Mouse (Mus musculus) stomach, postnatal 0 days (tissue): ENCODE results near the gene Ltbr. TPM values are rescaled to one million over a fixed set of nuclear protein-coding genes. Genes with fewer than 3 reads are reported as not detected.
"Not testable (repeated sequence)": the region's sequence is repeated elsewhere in the genome, so short reads cannot be mapped to it uniquely, and the experiment has no call there.

ENCODE experiments used
- ATAC-seq: fragments of 200-750 bp; cut with Nextera tagmentation; 2 replicates; pipeline ENCODE4 v1.8.0; 2017; ENCODE audit not compliant: low FRiP score, low TSS enrichment
- DNase-seq: peaks from one replicate; pipeline ENCODE4 v3.0.0-alpha.2; 2016; ENCODE audit warnings: low spot score
- H3K27ac ChIP-seq: fragments of 300-500 bp; sonication (generic); replicated peaks from 2 replicates; pipeline ENCODE4 v1.5.1; 2014; ENCODE audit warnings: mild to moderate bottlenecking, control low read depth
- H3K27me3 ChIP-seq: fragments of 300-500 bp; sonication (generic); 2 replicates; pipeline ENCODE4 v1.6.1; 2014; ENCODE audit warnings: low read length; ENCODE audit not compliant: control insufficient read depth, insufficient read depth
- H3K36me3 ChIP-seq: fragments of 300-500 bp; sonication (generic); 2 replicates; pipeline ENCODE4 v1.6.1; 2014; ENCODE audit warnings: low read length, mixed read lengths; ENCODE audit not compliant: control insufficient read depth, insufficient read depth
- H3K4me1 ChIP-seq: fragments of 300-500 bp; sonication (generic); replicated peaks from 2 replicates; pipeline ENCODE4 v1.6.1; 2014; ENCODE audit warnings: antibody characterized with exemption; ENCODE audit not compliant: control insufficient read depth, insufficient read depth
- H3K4me2 ChIP-seq: fragments of 300-500 bp; sonication (generic); replicated peaks from 2 replicates; pipeline ENCODE4 v1.6.1; 2014; ENCODE audit warnings: low read depth, mild to moderate bottlenecking, control low read depth, moderate library complexity
- H3K4me3 ChIP-seq: fragments of 300-500 bp; sonication (generic); 2 replicates; pipeline ENCODE4 v1.5.1; 2014; ENCODE audit warnings: low read depth, low read length, control low read depth
- H3K9ac ChIP-seq: fragments of 300-500 bp; sonication (generic); 2 replicates; pipeline ENCODE4 v1.6.1; 2014; ENCODE audit warnings: mild to moderate bottlenecking, low read length, control low read depth, mixed read lengths
- H3K9me3 ChIP-seq: fragments of 300-500 bp; sonication (generic); 2 replicates; pipeline ENCODE4 v1.6.1; 2016; ENCODE audit warnings: low read length; ENCODE audit not compliant: control insufficient read depth
- CTCF ChIP-seq: IDR thresholded peaks from 2 replicates; pipeline ENCODE4 v1.5.1; 2016; ENCODE audit warnings: antibody characterized with exemption, low read depth, mild to moderate bottlenecking, moderate library complexity
- EP300 ChIP-seq: optimal IDR thresholded peaks from 2 replicates; pipeline ENCODE3; 2016; ENCODE audit warnings: antibody characterized with exemption
- whole genome bisulfite sequencing: fragments of 180-500 bp; shearing (Covaris S2); extraction: QIAGEN DNeasy Blood & Tissue Kit; methylation state at CpG from one replicate; pipeline ENCODE4 v1.1.7; 2014; 5-methylcytosine and 5-hydroxymethylcytosine counted together
- polyA plus RNA-seq: library from polyadenylated mRNA; unstranded; fragments of >200 nt; fragmentation: Nextera tagmentation; extraction: Ambion mirVana; gene quantifications from 2 replicates; pipeline ENCODE4 v1.2.1, GENCODE M21; 2015

Ltbr gene
- polyA plus RNA-seq, 1 experiment from 2014 or later, result 71.5 TPM

DNA sequence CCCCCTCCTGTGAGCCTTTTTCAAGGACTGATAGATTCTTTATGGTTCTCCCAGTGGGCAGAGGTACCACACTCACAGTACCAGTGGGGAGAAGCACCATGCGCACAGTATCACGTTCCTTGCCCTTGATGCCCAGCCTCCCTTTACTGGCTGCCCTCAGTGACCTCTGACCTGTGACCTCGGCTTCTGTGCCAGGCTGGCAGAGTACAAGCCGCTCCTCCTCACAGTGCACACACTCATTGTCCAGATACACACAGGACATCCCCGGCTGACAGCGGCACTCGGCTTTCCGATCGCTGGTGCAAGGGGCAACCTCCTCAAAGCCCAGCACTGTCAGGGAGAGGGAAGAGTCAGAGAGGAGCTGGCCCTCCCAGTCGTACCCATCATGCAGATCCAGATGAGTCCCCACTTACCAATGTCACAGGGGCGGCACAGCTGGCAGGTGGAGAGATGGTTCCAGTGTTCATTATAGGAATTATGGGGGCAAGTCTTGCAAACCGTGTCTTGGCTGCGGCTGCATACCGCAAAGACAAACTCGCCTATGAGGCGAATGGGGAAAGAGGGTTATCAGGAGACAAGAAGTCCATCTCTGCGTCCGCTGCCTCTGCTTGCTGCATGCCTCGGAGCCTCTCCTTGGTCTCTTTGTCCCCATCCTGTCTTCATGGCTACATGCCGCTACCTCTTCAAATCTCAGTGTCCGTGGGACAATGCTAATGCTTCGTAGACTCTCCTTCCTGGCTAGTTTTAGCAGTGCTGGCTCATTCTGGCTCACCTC is 917 bp downstream of the Ltbr start:
- Histone ChIP-seq H3K27ac (peak overlapping the region; percentile 93), H3K36me3 (peaks cover 9% of the 10 kb centered on the region), H3K4me3 (peak overlapping the region; percentile 84), H3K27me3 (no peaks in the 10 kb centered on the region), H3K9me3 (no peaks in the 10 kb centered on the region), H3K4me1 (peaks cover 19% of the 10 kb centered on the region), H3K9ac (peak overlapping the region; percentile 98), H3K4me2 (peak overlapping the region; percentile 89)
- no peak for ATAC-seq
- DNase-seq, result no peak
- 41% methylated on average over 22 of the region's 22 CpGs for WGBS
- TF ChIP-seq CTCF, result no peak
- no peak for TF ChIP-seq EP300

DNA sequence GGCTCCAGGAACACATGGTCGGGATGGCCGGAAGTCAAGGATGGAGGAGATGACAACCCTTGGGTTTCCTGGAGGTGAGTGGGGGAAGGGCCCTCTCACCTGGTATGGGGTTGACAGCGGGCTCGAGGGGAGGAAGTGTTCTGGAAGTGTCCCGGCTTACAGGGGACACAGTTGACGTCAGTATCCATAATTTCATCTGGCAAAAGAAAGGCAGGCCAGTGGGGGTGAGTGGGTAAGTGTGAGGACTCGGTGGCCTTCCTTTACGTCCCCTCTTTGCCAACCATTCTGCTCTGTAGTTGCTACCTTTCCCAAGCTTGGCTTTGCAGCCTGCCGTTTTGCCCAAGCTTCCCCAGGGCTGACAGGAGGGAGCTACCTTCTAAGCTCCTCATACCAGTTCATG is 1.5 kb downstream of the Ltbr start:
- peak overlapping the region; percentile 98; the same call in 1 of the 2 replicates for H3K9ac ChIP-seq
- no peaks in the 10 kb centered on the region for H3K9me3 ChIP-seq
- TF ChIP-seq EP300 (no peak), CTCF (no peak)
- peak overlapping the region; percentile 89 for H3K4me2 ChIP-seq
- H3K36me3 ChIP-seq, result peaks cover 12% of the 10 kb centered on the region
- peaks cover 19% of the 10 kb centered on the region for H3K4me1 ChIP-seq
- H3K4me3 ChIP-seq, result peak overlapping the region; percentile 84
- ATAC-seq, result no peak
- DNase-seq, result no peak
- H3K27ac ChIP-seq, result no peak overlapping the region
- H3K27me3 ChIP-seq, result no peaks in the 10 kb centered on the region
- WGBS, result 77% methylated on average over 9 of the region's 9 CpGs

DNA sequence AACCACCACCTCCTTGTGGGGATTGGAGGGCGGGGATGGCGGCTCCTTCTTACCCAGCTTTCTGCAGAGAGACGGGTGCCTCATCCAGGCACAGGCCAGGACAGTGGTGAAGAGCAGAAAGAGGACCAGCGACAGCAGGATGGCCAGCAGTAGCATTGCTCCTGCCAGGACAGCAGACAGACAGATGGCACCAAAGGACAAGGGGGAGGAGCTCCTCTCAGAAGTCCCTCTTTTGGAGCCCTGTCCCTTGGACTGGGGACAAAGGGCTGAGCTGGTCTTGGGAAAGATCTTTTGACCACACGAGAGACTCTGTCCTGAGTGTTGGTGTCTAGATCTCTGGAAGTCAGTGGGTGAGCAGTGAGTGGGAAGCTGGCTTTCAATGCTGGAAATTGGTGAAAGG is 4.3 kb downstream of the Ltbr start:
- Histone ChIP-seq H3K36me3 (peaks cover 18% of the 10 kb centered on the region), H3K4me1 (peaks cover 18% of the 10 kb centered on the region), H3K4me3 (no peak overlapping the region), H3K4me2 (no peak overlapping the region), H3K9ac (no peak overlapping the region), H3K27ac (no peak overlapping the region), H3K9me3 (no peaks in the 10 kb centered on the region), H3K27me3 (no peaks in the 10 kb centered on the region)
- 53% methylated on average over 5 of the region's 5 CpGs for WGBS
- DNase-seq (no peak), ATAC-seq (no peak)
- TF ChIP-seq EP300, result no peak
- no peak for TF ChIP-seq CTCF

DNA sequence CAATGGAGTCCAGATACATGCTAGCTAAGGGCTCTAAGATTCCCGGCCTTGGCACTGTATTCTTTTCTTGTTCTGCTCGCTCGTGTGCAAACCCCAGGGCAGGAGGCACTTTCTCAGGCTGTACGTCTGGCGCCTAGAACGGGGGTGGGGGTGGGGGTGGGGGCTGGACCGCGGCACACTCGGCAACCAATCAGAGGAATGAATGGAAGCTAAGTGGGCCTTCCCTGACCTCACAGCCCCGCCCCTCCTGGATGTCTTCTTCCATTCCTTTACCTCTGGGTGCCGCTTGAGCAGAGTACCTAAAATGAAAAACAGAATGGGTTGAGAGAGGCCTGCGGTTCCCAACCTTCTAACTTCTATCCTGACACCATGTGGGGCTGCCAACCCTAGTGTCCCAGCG is 4.8 kb downstream of the Ltbr start:
- Histone ChIP-seq H3K4me3 (no peak overlapping the region), H3K27me3 (no peaks in the 10 kb centered on the region), H3K9ac (no peak overlapping the region), H3K36me3 (peaks cover 18% of the 10 kb centered on the region), H3K4me1 (peaks cover 13% of the 10 kb centered on the region), H3K27ac (no peak overlapping the region), H3K9me3 (no peaks in the 10 kb centered on the region), H3K4me2 (no peak overlapping the region)
- 29% methylated on average over 13 of the region's 13 CpGs for WGBS
- no peak for DNase-seq
- ATAC-seq, result no peak
- TF ChIP-seq CTCF, result no peak
- no peak for TF ChIP-seq EP300

DNA sequence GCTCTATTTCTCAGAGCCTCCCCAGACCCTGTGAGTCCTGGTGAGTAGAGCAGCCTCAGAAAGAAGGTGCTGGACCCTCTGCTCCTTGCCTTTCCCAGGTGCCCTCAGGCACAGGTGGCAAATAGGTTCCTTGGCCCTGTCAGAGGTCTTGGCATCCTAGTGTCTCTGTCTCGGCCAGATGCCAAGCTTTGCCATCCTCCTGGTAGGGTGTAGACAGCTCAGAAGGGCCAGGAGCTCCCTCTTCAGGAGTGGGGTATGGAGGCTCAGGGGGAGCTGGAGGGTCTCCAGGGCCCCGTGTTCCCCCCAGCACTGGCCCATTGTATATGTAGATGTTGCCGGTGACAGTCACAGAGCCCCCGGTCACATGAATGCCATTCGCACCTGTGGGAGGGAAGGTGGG is 6.6 kb downstream of the Ltbr start:
- Histone ChIP-seq H3K9me3 (no peaks in the 10 kb centered on the region), H3K4me2 (no peak overlapping the region), H3K4me3 (no peak overlapping the region), H3K36me3 (peaks cover 18% of the 10 kb centered on the region), H3K27me3 (no peaks in the 10 kb centered on the region), H3K27ac (no peak overlapping the region), H3K4me1 (peaks cover 5% of the 10 kb centered on the region), H3K9ac (no peak overlapping the region)
- WGBS, result 91% methylated on average over 5 of the region's 5 CpGs
- DNase-seq (no peak), ATAC-seq (no peak)
- TF ChIP-seq CTCF, result no peak
- no peak for TF ChIP-seq EP300

DNA sequence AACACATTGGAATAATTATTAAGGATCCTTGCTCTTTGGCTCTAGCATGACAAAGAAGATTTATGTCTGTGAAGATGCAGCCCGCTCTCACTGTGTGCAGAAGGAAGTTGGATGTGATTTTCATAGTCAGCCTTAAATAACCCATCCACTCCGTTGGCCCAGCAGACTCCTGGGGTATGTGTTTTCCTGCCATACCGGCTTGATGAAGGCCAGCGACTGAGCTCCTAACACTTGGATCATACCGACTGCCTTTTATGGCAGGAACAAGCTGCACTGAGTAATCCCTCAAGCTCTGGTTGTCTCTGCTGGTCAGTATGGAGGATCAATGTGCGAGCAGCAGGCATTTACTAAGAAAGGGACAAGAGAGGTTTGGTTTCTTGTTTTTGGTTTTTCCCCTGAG is 8.2 kb downstream of the Ltbr start:
- peaks cover 18% of the 10 kb centered on the region for H3K36me3 ChIP-seq
- H3K4me3 ChIP-seq, result no peak overlapping the region
- H3K4me2 ChIP-seq, result no peak overlapping the region
- no peak overlapping the region for H3K9ac ChIP-seq
- 55% methylated on average over 6 of the region's 6 CpGs for WGBS
- H3K27me3 ChIP-seq, result no peaks in the 10 kb centered on the region
- no peaks in the 10 kb centered on the region for H3K9me3 ChIP-seq
- no peak for TF ChIP-seq CTCF
- peak; percentile 72 for TF ChIP-seq EP300
- 0 out of 2 replicates have a peak, but pooled peaks cover 3% of the 10 kb centered on the region for H3K4me1 ChIP-seq
- peak overlapping the region; percentile 53; the same call in 1 of the 2 replicates for H3K27ac ChIP-seq
- DNase-seq, result no peak
- peak; percentile 53; the same call in 1 of the 2 replicates for ATAC-seq

DNA sequence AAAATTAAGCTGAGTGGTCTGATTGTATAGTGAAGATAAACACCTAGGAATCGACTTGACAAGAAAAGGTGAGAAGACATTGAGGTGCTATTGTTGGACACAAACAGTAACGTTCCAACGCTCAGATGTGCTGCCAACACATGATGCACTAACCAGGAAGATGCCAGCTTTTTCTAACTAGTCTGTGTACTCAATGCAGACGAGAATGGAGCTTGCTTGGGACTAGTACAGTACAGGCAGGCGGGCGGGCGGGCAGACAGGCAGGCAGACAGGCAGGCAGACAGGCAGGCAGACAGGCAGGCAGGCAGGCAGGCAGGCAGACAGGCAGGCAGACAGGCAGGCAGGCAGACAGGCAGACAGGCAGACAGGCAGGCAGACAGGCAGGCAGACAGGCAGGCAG is 9.3 kb downstream of the Ltbr start:
- WGBS, result 81% methylated on average over 7 of the region's 7 CpGs
- not testable (repeated sequence) for H3K27me3 ChIP-seq, H3K27ac ChIP-seq, ATAC-seq, DNase-seq, H3K9me3 ChIP-seq, H3K4me3 ChIP-seq, H3K9ac ChIP-seq, H3K4me2 ChIP-seq, H3K4me1 ChIP-seq
- peaks cover 16% of the 10 kb centered on the region for H3K36me3 ChIP-seq
